Mouse (Mus musculus) embryonic fibroblast, embryonic 13.5 days (primary cell): ENCODE results near the gene Cdkal1. TPM values are rescaled to one million over a fixed set of nuclear protein-coding genes. Genes with fewer than 3 reads are reported as not detected.

Experiments
- H3K27ac ChIP-seq: 2 replicates; pipeline ENCODE4 v1.5.1; 2012; ENCODE audit warnings: low read length, control low read depth, inconsistent platforms; ENCODE audit not compliant: insufficient read depth
- H3K4me1 ChIP-seq: 2 replicates; pipeline ENCODE4 v1.6.1; 2011; ENCODE audit warnings: low read length; ENCODE audit not compliant: control insufficient read depth, insufficient read depth
- H3K4me3 ChIP-seq: 2 replicates; pipeline ENCODE4 v1.5.1; 2011; ENCODE audit warnings: mild to moderate bottlenecking, control low read depth, low read length; ENCODE audit not compliant: insufficient read depth
- CTCF ChIP-seq: IDR thresholded peaks from 2 replicates; pipeline ENCODE4 v1.5.1; 2011; ENCODE audit warnings: mild to moderate bottlenecking, control low read depth, low read length, moderate library complexity, borderline replicate concordance; ENCODE audit not compliant: insufficient read depth
- POLR2A ChIP-seq: IDR thresholded peaks from 2 replicates; pipeline ENCODE4 v1.6.1; 2011; ENCODE audit warnings: low read depth, mild to moderate bottlenecking, control low read depth, low read length, moderate library complexity
- polyA plus RNA-seq: library from polyadenylated mRNA; stranded (reverse); fragments of >200 nt; gene quantifications from 2 replicates; pipeline ENCODE4 v1.2.4, GENCODE M21; 2011; ENCODE audit warnings: low read depth; ENCODE audit not compliant: missing spikeins, insufficient read length

Cdkal1 gene
- polyA plus RNA-seq, 1 experiment: 25.0 TPM

DNA sequence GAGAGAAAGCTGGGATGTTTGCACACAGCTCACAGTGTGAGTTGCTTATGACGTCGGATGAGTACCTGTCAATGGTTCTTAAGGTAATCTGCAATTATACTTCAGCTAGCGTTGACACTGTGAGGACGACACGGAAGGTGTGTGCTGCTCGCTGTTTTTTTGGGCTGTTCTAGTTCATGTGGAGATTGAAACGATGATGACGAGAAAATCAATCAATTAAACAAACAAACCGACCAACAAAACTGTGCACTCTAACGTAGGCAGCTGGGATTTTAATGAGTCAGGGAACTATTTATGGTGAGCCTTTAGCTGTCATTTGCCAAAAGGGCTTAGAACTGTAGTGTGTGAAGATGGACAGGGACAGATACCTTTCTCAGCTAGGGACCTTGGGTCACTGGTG is 494.6 kb downstream of the Cdkal1 start:
- TF ChIP-seq POLR2A: no peak
- no peak for TF ChIP-seq CTCF
- peaks cover 2% of the 10 kb centered on the region; the same call in 1 of the 2 replicates for H3K4me1 ChIP-seq
- no peak overlapping the region for H3K4me3 ChIP-seq
- H3K27ac ChIP-seq: no peak overlapping the region

DNA sequence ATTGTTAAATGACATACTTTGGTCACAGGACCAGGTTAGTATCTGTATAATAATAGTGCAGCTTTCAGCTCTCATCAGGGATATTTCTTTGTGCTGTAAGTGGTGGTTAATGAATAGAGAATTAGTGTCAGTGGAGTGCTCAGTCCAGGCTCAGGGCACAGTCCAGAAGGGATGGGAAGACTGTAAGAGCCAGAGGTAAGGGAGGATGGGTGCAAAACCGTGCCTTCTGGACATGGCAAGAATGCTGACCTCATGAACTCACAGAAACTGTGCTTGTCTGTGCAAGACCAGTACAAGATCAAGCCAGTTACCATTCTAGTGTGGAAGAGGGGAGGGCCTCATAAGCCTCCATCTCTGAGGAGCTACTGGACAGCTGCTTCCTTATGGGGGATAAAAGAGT is 496.1 kb downstream of the Cdkal1 start:
- no peak overlapping the region for H3K27ac ChIP-seq
- H3K4me1 ChIP-seq: peaks cover 2% of the 10 kb centered on the region; the same call in 1 of the 2 replicates
- H3K4me3 ChIP-seq: no peak overlapping the region
- TF ChIP-seq CTCF (no peak), POLR2A (no peak)

DNA sequence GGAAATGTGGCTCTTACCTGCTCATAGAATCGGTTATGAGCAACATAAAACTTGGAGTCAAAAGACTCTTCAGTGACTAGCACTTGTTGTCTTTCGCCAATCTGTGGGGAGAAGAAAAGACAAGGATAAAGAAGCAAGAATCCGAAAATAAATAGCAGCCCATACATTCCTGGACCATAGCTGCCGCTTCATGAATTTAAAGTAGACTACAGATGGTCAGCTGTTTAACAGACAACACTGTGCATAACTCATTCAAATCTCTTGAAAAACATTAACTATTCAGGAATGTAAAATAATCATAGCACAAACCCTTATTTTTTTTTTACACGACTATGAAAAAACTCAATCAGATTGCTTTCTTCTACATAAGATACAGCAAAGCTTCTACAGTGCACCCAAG is 498.0 kb downstream of the Cdkal1 start:
- no peak overlapping the region for H3K27ac ChIP-seq
- peaks cover 2% of the 10 kb centered on the region; the same call in 1 of the 2 replicates for H3K4me1 ChIP-seq
- no peak for TF ChIP-seq CTCF
- no peak for TF ChIP-seq POLR2A
- no peak overlapping the region for H3K4me3 ChIP-seq

DNA sequence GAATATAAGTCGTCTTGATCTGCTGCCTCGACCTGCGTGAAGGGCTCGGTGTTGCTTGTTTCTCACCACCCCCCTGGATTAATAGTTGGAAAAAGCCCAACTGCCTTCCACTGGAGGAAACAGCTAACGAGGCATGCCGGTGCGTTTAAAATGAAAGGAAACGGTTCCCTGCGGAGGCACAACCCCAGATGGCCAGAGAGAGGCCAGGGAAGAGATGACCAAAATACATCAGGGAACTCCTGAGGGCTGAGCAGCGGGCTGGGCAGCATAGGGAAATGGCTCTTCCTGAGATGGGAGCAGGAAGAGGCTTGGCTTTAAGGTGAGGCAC is 499.4 kb downstream of the Cdkal1 start:
- no peak for TF ChIP-seq CTCF
- TF ChIP-seq POLR2A: no peak
- Histone ChIP-seq H3K4me3 (no peak overlapping the region), H3K27ac (no peak overlapping the region), H3K4me1 (peaks cover 2% of the 10 kb centered on the region; the same call in 1 of the 2 replicates)

DNA sequence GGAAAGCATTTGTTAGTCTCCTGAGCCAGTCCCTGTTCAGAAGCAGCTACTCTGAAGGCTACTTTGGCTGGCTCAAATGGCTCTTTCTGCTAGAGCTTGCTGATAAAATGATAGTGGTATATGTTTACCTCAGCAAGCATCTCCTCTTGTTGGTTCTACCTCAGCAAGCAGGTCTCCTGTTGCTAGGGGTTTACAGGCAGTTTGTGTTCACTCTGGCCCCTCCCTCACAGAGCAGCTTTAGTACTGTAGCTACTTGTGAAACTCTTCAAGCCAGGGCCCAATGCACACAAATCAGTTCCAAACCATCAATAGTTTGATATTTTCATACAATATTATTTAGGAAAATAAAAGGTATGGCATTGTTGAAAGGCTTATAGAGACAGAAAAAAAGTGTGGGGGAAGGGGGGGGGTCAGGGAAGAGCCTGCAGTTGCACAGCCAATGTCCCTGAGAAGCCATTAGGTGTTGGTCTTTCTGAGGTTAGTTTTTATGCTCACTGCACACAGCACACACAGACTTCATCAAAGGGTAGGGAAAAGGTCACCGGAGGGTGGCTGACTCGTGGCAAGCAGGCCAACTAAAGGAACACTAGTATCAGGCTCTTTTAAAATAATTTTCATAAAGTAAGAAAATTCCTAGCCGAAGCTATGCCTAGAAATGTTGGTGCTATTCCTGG is 499.9 kb downstream of the Cdkal1 start:
- TF ChIP-seq POLR2A (no peak), CTCF (no peak)
- Histone ChIP-seq H3K27ac (no peak overlapping the region), H3K4me1 (peaks cover 2% of the 10 kb centered on the region; the same call in 1 of the 2 replicates), H3K4me3 (no peak overlapping the region)

DNA sequence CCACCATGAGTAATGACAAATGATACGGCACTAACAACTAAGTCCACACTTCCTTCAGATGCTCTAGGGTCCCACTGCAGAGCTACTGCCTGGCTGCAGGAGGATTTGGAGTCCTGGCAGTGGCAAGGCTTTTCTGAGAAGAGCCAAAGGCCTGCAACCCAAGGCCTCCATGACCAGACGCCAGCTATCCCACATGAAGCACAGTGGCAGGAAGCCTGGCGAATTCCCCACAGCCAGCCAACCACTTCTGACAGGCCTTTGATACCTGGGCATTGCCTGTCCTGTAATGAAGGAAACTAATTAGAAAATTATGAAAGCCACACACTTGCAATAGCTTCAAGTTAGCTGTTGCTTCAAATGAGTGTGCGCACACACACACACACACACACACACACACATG is 500.5 kb downstream of the Cdkal1 start:
- peaks cover 2% of the 10 kb centered on the region; the same call in 1 of the 2 replicates for H3K4me1 ChIP-seq
- H3K27ac ChIP-seq: no peak overlapping the region
- TF ChIP-seq CTCF (no peak), POLR2A (no peak)
- H3K4me3 ChIP-seq: no peak overlapping the region

DNA sequence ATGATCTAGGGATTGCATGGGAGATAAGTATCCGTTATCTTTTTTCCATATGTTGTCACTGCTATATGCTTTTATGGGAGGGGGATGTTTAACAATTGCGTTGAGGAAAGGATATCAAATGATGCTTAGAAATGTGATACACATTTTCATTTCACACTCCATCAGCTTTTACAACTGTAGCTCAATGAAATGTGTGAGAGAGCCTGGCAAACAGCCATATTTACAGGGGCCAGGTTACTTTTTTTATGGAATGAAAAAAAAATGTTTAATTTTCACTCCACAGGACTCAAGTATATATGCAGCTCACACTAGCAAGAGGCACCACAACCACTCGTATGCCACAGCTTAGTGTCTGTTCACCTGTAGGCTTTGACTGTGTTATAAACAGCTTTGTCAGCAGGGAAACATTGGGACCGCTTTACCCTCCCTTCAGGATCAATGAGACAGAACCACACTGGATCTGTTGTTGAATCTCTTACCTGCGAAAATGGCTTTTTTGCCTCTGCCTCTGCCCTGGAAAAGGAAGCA is 501.5 kb downstream of the Cdkal1 start:
- no peak overlapping the region for H3K27ac ChIP-seq
- no peak overlapping the region for H3K4me3 ChIP-seq
- peaks cover 2% of the 10 kb centered on the region; the same call in 1 of the 2 replicates for H3K4me1 ChIP-seq
- TF ChIP-seq POLR2A (no peak), CTCF (no peak)

DNA sequence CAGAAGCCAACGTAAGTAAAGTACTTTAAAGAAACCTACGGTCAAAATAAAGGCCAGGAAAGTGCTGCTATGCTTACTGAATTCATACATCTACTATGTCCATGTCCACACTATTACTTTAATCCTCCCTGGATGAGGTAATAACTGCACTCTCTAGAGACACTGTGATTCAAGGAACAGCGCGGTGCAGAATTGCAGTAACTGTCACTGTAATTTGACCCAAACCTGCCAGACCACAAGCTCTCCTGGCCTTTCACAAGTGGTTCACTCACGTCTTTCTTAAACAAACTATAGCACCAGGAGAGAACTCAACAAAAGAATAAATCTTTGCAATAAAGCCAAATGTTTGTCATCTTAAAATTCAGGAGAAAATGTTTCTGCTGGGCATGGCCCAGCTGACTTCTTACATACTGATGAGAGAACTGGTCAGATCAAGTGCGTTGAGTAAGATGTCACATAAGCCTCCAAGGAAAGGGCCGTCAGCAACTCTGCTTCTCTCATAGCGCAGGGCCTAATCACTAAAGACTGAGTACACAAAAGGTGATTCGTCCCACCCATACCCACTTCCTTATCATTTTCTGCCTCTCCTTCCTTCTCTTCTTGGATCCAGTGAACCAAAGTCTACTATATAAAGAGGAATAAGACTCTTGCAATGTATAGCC is 504.3 kb downstream of the Cdkal1 start:
- Histone ChIP-seq H3K4me3 (no peak overlapping the region), H3K27ac (no peak overlapping the region), H3K4me1 (no peaks in the 10 kb centered on the region)
- no peak for TF ChIP-seq POLR2A

DNA sequence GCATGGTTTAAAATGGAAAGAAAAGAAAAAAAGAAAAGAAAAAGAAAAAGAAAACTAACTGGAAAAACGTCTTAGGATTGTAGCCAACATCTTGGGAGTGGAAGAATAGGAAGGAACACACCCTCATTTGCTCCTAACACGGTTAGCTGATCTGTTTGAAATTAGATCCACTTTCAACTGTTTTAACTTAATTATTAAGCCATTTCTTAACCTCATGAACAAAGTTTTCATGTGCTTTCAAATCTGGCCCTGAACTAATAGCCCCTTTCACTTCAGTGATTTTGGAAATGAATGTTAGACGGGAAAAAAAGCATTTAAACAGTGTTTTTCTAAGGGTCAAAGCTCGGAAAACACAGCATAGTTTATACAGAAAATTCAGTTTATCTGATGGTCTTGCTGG is 505.5 kb downstream of the Cdkal1 start:
- TF ChIP-seq POLR2A (no peak), CTCF (no peak)
- H3K27ac ChIP-seq: no peak overlapping the region

DNA sequence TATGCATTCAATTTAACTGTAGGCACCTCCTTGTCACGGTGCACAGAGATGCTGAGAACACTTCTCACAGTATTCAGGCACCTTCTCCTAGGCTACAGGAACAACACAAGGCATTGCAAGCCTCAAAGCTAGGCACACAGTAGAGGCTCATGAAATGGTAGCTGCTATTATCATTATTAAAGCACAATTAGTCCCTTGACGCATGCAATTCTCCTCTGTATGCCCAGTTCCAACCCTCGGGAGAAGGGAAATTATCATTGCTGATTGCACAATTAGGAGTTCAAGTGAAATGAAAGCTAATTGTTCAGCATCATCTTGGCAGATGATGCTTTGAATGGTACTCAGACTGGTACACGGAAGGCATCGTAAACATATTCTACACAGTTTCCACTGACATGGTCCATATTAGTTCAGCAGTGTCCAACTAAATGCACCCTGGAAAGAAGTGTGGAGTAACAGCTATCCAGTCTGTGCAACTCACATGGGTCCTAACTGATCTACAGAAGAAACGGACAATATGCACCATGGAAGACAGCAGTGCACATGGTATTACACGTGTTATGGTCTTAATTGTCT is 506.0 kb downstream of the Cdkal1 start:
- Histone ChIP-seq H3K27ac (no peak overlapping the region), H3K4me3 (no peak overlapping the region), H3K4me1 (no peaks in the 10 kb centered on the region)
- TF ChIP-seq CTCF (no peak), POLR2A (no peak)

More for the DNA sequence above, 505.5 kb downstream of the Cdkal1 start:
- H3K4me1 ChIP-seq: no peaks in the 10 kb centered on the region
- no peak overlapping the region for H3K4me3 ChIP-seq
